Mouse (Mus musculus) intestine, postnatal 0 days (tissue): Measurements from ENCODE around the gene Gpr88. TPM values are rescaled to one million over a fixed set of nuclear protein-coding genes. Genes with fewer than 3 reads are reported as not detected.

Source experiments
- ATAC-seq: fragments of 200-750 bp; cut with Nextera tagmentation; 2 replicates; pipeline ENCODE4 v1.8.0; 2017; ENCODE audit warnings: mild to moderate bottlenecking, moderate TSS enrichment, moderate library complexity
- H3K27ac ChIP-seq: fragments of 300-500 bp; sonication (generic); 2 replicates; pipeline ENCODE4 v1.5.1; 2014; ENCODE audit warnings: mild to moderate bottlenecking, low read depth, low read length, moderate library complexity
- H3K27me3 ChIP-seq: fragments of 300-500 bp; sonication (generic); replicated peaks from 2 replicates; pipeline ENCODE4 v1.6.1; 2014; ENCODE audit warnings: low read length, mixed read lengths; ENCODE audit not compliant: control insufficient read depth, insufficient read depth
- H3K36me3 ChIP-seq: fragments of 300-500 bp; sonication (generic); 2 replicates; pipeline ENCODE4 v1.6.1; 2014; ENCODE audit warnings: mild to moderate bottlenecking, moderate library complexity; ENCODE audit not compliant: control insufficient read depth, insufficient read depth
- H3K4me1 ChIP-seq: fragments of 300-500 bp; sonication (generic); replicated peaks from 2 replicates; pipeline ENCODE4 v1.6.1; 2014; ENCODE audit warnings: antibody characterized with exemption, low read length, mixed read lengths; ENCODE audit not compliant: control insufficient read depth, insufficient read depth
- H3K4me2 ChIP-seq: fragments of 300-500 bp; sonication (generic); replicated peaks from 2 replicates; pipeline ENCODE4 v1.6.1; 2014; ENCODE audit warnings: low read depth, mild to moderate bottlenecking, moderate library complexity
- H3K4me3 ChIP-seq: fragments of 300-500 bp; sonication (generic); 2 replicates; pipeline ENCODE4 v1.5.1; 2014; ENCODE audit warnings: low read depth, low read length
- H3K9ac ChIP-seq: fragments of 300-500 bp; sonication (generic); 2 replicates; pipeline ENCODE4 v1.6.1; 2014; ENCODE audit warnings: mild to moderate bottlenecking, low read depth, low read length
- H3K9me3 ChIP-seq: fragments of 300-500 bp; sonication (generic); 2 replicates; pipeline ENCODE4 v1.6.1; 2016; ENCODE audit warnings: mixed run types; ENCODE audit not compliant: control insufficient read depth
- CTCF ChIP-seq: sonication (generic); IDR thresholded peaks from 2 replicates; pipeline ENCODE4 v1.5.1; 2016; ENCODE audit warnings: low read depth, mild to moderate bottlenecking, control low read depth, antibody characterized with exemption, moderate library complexity
- WGBS: fragments of 180-500 bp; shearing (Covaris S2); extraction: QIAGEN DNeasy Blood & Tissue Kit; methylation state at CpG from one replicate; pipeline ENCODE4 v1.1.7; 2014; 5-methylcytosine and 5-hydroxymethylcytosine counted together
- polyA plus RNA-seq: library from polyadenylated mRNA; unstranded; fragments of >200 nt; fragmentation: Nextera tagmentation; extraction: Ambion mirVana; gene quantifications from 2 replicates; pipeline ENCODE4 v1.2.1, GENCODE M21; 2015

The Gpr88 gene
- polyA plus RNA-seq, 1 experiment from 2014 or later = 1.0 TPM

DNA sequence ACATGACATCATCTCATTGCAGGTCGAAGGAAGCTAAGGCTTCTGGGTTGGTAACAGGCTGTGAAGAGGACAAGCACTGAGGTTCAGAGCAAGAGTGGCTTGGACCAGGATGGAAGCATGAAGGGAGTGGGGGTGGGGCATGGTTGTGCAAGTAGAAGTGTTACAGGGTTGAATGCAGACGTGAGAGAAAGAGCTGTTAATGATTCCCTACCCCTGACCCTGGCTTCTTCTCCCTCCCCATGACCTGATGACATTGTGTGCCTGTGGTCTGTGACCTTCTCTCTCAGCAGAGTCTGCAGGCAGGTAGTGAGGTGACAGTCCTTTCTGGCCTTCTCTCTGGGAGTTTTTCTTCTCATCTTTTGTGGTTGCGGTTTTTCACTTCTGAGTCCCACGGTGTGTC, 16.4 kb downstream of the Gpr88 start:
- Histone ChIP-seq H3K4me2 (no peak overlapping the region), H3K9me3 (no peaks in the 10 kb centered on the region), H3K4me1 (no peaks in the 10 kb centered on the region), H3K9ac (no peak overlapping the region), H3K27me3 (no peaks in the 10 kb centered on the region), H3K36me3 (no peaks in the 10 kb centered on the region), H3K4me3 (no peak overlapping the region), H3K27ac (no peak overlapping the region)
- WGBS = 79% methylated on average over 4 of the region's 4 CpGs
- no peak for ATAC-seq
- no peak for TF ChIP-seq CTCF

DNA sequence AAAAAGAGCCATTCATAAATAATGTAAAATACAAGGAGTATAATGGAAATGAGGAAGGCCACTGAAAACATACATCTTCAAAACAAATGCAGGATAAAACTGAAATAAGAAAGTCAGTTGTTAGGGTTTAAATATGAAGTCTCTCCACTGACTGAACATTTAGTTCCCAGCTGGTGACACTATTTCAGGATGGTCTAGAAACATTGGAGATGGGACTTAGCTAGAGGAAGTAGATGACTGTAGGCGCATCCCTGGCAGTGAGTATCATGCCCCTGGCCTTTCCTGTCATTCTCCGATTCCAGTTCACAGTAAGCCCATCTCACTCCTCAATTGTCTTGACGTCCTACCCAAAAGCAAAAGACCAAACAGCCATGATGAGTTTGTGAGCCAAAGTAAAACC, 19.8 kb downstream of the Gpr88 start:
- Histone ChIP-seq H3K27ac (no peak overlapping the region), H3K27me3 (no peaks in the 10 kb centered on the region), H3K9ac (no peak overlapping the region), H3K36me3 (no peaks in the 10 kb centered on the region), H3K9me3 (no peaks in the 10 kb centered on the region), H3K4me1 (no peaks in the 10 kb centered on the region), H3K4me3 (no peak overlapping the region), H3K4me2 (no peak overlapping the region)
- WGBS = 80% methylated on average over 3 of the region's 3 CpGs
- TF ChIP-seq CTCF = no peak
- no peak for ATAC-seq

DNA sequence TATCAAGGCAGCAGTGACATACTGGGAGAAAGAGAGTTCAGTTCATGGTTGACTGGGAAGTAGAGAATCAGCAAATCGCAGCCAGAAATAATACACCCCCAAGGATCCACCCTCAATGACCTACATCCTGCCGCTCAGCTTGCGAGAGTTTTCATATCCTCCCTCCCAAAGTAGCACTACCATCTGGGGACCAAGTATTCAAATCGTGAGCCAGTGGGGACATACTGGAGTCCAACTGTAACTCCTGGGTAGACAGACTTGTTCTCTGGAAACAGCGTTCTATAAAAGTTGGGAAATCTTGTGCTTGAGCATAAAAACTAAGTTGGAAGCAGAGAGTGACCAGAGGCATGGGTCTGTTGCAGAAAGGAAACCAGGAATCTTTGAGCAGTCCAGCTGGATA, 20.5 kb downstream of the Gpr88 start:
- Histone ChIP-seq H3K36me3 (no peaks in the 10 kb centered on the region), H3K9me3 (no peaks in the 10 kb centered on the region), H3K4me3 (no peak overlapping the region), H3K9ac (no peak overlapping the region), H3K4me1 (no peaks in the 10 kb centered on the region), H3K27ac (no peak overlapping the region), H3K27me3 (no peaks in the 10 kb centered on the region), H3K4me2 (no peak overlapping the region)
- no peak for ATAC-seq
- WGBS = 85% methylated on average over 5 of the region's 5 CpGs
- no peak for TF ChIP-seq CTCF

DNA sequence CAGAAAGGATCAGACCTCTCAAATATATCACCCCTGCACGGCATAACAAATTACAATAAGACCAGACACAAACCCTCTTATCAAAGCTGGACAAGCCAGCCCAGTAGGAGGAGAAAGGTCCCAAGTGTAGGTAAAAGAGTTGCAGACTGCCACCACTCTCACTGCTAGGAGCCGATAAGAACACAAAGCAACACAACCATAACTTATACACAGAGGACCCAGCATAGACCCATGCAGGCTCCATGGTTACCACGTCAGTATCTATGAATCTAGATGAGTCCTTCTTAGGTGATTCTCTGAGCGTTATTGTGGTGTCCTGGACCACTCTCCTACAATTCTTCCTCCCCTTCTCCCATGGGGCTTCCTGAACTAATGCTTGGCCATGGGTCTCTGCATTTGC, 24.0 kb downstream of the Gpr88 start:
- no peaks in the 10 kb centered on the region for H3K9me3 ChIP-seq
- H3K4me2 ChIP-seq = no peak overlapping the region
- H3K4me3 ChIP-seq = no peak overlapping the region
- ATAC-seq = no peak
- WGBS = 83% methylated on average over 4 of the region's 4 CpGs
- TF ChIP-seq CTCF = no peak
- H3K36me3 ChIP-seq = no peaks in the 10 kb centered on the region
- no peaks in the 10 kb centered on the region for H3K4me1 ChIP-seq
- H3K27ac ChIP-seq = no peak overlapping the region
- H3K27me3 ChIP-seq = no peaks in the 10 kb centered on the region
- no peak overlapping the region for H3K9ac ChIP-seq

DNA sequence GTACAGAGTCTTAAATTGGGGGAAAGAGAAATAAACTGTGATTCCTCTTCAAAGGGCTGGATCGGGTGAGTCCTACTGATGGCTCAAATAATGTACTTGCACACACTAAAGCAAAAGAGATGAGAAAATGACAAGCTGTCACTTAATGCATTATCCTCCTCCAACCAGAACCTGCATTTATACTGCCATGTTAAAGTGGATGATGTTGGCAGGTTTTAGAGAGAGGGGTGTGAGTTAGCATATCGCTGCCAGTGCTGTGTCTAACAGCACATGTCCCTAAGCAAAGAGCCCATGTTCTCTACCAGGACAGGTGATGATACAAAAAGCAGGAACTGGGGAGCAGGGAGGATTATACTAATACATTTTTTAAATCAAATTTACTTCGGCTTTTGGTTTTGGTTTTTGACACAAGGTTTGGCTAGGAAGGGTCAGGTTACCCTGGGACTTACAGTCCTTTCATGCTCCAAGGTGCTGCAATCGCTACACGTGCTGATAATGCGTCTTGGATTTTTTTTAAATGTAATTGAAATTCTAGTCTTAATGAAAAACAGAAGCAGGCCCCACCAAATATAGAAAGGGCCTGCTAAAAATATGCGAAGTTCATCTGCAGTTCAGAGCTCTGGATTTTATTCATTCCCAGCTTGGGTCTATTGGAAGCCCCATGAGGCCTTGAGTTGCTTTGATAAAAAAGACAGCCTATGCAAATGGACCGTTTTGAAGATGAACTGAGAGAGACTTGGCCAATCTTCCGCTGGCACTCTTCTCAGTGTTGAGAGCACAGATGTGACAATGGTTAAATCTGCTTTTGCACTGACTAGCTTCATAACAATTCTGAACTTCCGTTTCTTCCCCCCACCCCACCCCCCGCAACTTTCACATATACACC, 24.7 kb downstream of the Gpr88 start:
- no peaks in the 10 kb centered on the region for H3K9me3 ChIP-seq
- no peak overlapping the region for H3K4me3 ChIP-seq
- no peak for ATAC-seq
- no peaks in the 10 kb centered on the region for H3K36me3 ChIP-seq
- H3K9ac ChIP-seq = no peak overlapping the region
- WGBS = 73% methylated on average over 11 of the region's 11 CpGs
- no peaks in the 10 kb centered on the region for H3K4me1 ChIP-seq
- no peak overlapping the region for H3K4me2 ChIP-seq
- no peaks in the 10 kb centered on the region for H3K27me3 ChIP-seq
- no peak overlapping the region for H3K27ac ChIP-seq
- TF ChIP-seq CTCF = no peak

DNA sequence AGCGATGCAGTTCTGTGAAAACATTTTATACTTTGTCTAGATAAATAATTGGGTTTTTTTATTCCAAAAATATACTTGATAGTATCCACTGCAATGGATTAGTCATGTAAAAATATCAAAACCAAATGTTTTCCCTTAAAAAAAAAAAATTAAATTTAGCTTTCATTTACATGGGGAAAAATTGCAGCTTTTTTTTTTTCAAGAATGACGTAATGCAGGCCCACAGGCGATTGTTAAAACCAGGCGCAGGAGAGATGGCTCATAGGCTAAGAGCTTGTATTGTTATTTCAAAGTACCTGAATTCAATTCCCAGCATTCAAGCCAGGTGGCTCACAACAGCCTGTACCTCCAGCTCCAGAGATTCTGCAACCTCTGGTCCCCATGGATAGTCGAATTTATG, 25.9 kb downstream of the Gpr88 start:
- Histone ChIP-seq H3K4me2 (no peak overlapping the region), H3K27ac (no peak overlapping the region), H3K27me3 (no peaks in the 10 kb centered on the region), H3K9me3 (no peaks in the 10 kb centered on the region), H3K4me1 (no peaks in the 10 kb centered on the region), H3K4me3 (no peak overlapping the region), H3K9ac (no peak overlapping the region), H3K36me3 (no peaks in the 10 kb centered on the region)
- WGBS = 70% methylated on average over 5 of the region's 5 CpGs
- ATAC-seq = no peak
- TF ChIP-seq CTCF = no peak
